Mouse (Mus musculus): ENCODE measurements around the gene Kdm8.

DNA sequence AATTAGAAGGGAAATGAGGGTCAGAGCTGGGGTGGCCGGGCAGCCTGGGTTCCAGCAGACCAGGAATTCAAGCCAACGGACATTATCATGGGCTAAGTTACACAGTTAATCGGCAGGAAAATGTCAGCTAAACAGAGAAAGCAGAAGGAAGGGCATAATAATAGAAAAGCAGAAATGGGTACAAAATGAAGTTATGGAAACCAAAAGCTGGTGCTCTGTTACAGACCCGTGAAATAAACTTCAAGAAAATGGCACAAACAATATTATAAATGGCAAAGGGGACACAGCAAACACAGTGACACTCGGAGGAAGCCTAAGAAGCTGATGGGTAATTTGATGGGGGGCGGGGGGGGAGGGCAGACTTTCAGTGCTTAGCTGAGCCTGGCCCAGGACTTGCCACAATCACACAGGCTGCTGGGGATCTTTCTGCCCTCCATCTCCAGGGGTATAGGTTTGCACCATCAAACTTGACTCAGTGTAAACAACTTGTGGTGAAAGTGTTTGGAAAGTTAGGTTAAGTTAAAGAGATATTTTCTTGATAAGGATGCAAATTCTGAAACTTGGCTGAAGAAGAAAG lies 51.5 kb downstream of the Kdm8 start:
- TF ChIP-seq CTCF (IDR thresholded peaks at IDR 0.05; ENCODE audit: borderline replicate concordance, insufficient read depth, low read length) (no peak), POLR2A (IDR thresholded peaks at IDR 0.05; ENCODE audit: low read depth, low read length) (no peak)

Data from embryonic fibroblast, embryonic 13.5 days (primary cell).